Mouse (Mus musculus) MEL (cell line): ENCODE results near the gene Fgf22. TPM values are rescaled to one million over a fixed set of nuclear protein-coding genes. Genes with fewer than 3 reads are reported as not detected.

Experiments used
- DNase-seq: peaks from one replicate; pipeline ENCODE4 v3.0.0; 2011; ENCODE audit warnings: low read depth, low spot score
- H3K27ac ChIP-seq: 2 replicates; pipeline ENCODE4 v1.5.1; 2012; ENCODE audit warnings: low read depth, mild to moderate bottlenecking, control low read depth, low read length, moderate library complexity; ENCODE audit not compliant: control insufficient read depth
- H3K27me3 ChIP-seq, 2 experiments: fragments of 150-350 bp in 1 of 2; sonication (generic) in 1 of 2; 2 replicates each; pipeline ENCODE4 v1.6.1; 2012; ENCODE audit warnings: low read length in 2 of 2, mild to moderate bottlenecking in 2 of 2, improper control_type of control experiment in 1 of 2, moderate library complexity in 1 of 2; ENCODE audit not compliant: insufficient read depth in 2 of 2, control insufficient read depth in 1 of 2
- H3K36me3 ChIP-seq, 2 experiments: 2 replicates each; pipeline ENCODE4 v1.6.1; 2012 to 2014; ENCODE audit warnings: low read length in 2 of 2, improper control_type of control experiment in 1 of 2, inconsistent platforms in 1 of 2, mild to moderate bottlenecking in 1 of 2; ENCODE audit not compliant: insufficient read depth in 2 of 2, control insufficient read depth in 1 of 2
- H3K4me1 ChIP-seq, 2 experiments: fragments of 150-350 bp in 1 of 2; sonication (generic) in 1 of 2; 2 replicates each; pipeline ENCODE4 v1.6.1; 2012; ENCODE audit warnings: low read length in 2 of 2, improper control_type of control experiment in 1 of 2, mild to moderate bottlenecking in 1 of 2; ENCODE audit not compliant: insufficient read depth in 2 of 2, control insufficient read depth in 1 of 2
- H3K4me3 ChIP-seq, 2 experiments: fragments of 150-350 bp in 1 of 2; sonication (generic) in 1 of 2; 2 replicates each; pipeline ENCODE4 v1.5.1; 2012; ENCODE audit warnings: low read depth in 2 of 2, low read length in 2 of 2, mild to moderate bottlenecking in 2 of 2, moderate library complexity in 2 of 2, control low read depth in 1 of 2, improper control_type of control experiment in 1 of 2; ENCODE audit not compliant: control insufficient read depth in 1 of 2, insufficient read depth in 1 of 2
- H3K79me2 ChIP-seq: 2 replicates; pipeline ENCODE4 v1.6.1; 2012; ENCODE audit warnings: mild to moderate bottlenecking, low read length, moderate library complexity; ENCODE audit not compliant: control insufficient read depth, poor library complexity, insufficient read depth
- H3K9ac ChIP-seq: 2 replicates; pipeline ENCODE4 v1.6.1; 2012; ENCODE audit warnings: low read depth, mild to moderate bottlenecking, control low read depth, low read length, moderate library complexity; ENCODE audit not compliant: control insufficient read depth, poor library complexity, severe bottlenecking
- H3K9me3 ChIP-seq: fragments of 150-350 bp; sonication (generic); replicated peaks from 2 replicates; pipeline ENCODE4 v1.6.1; 2012; ENCODE audit warnings: mild to moderate bottlenecking, low read length, improper control_type of control experiment, moderate library complexity; ENCODE audit not compliant: insufficient read depth
- CTCF ChIP-seq, 3 experiments: IDR thresholded peaks in 2 of 3; conservative IDR thresholded peaks in 1 of 3; 2 replicates each; pipeline ENCODE4 v1.5.1; 2011 to 2012; ENCODE audit warnings: low read length in 3 of 3, low read depth in 2 of 3, mild to moderate bottlenecking in 2 of 3, improper control_type of control experiment in 1 of 3, inconsistent platforms in 1 of 3, mixed read lengths in 1 of 3, moderate library complexity in 1 of 3; ENCODE audit not compliant: control insufficient read depth in 1 of 3, insufficient read depth in 1 of 3, poor library complexity in 1 of 3, severe bottlenecking in 1 of 3
- GABPA ChIP-seq: IDR thresholded peaks from 2 replicates; pipeline ENCODE4 v1.6.1; 2012; ENCODE audit warnings: low read depth, mild to moderate bottlenecking, inconsistent platforms, low read length, improper control_type of control experiment, moderate library complexity
- GATA1 ChIP-seq: IDR thresholded peaks from 2 replicates; pipeline ENCODE4 v1.6.1; 2011; ENCODE audit warnings: low read depth, low read length, improper control_type of control experiment
- HCFC1 ChIP-seq: IDR thresholded peaks from 2 replicates; pipeline ENCODE4 v1.6.1; 2012; ENCODE audit warnings: low read depth, mild to moderate bottlenecking, inconsistent platforms, low read length, improper control_type of control experiment, moderate library complexity
- KAT2A ChIP-seq: conservative IDR thresholded peaks from 2 replicates; pipeline ENCODE4 v1.6.1; 2012; ENCODE audit warnings: low read depth, low read length, improper control_type of control experiment, inconsistent platforms
- MAX ChIP-seq: IDR thresholded peaks from 2 replicates; pipeline ENCODE4 v1.6.1; 2011; ENCODE audit warnings: low read length, improper control_type of control experiment
- MAZ ChIP-seq: IDR thresholded peaks from 2 replicates; pipeline ENCODE4 v1.6.1; 2012; ENCODE audit warnings: low read depth, mild to moderate bottlenecking, inconsistent platforms, low read length, improper control_type of control experiment
- NELFE ChIP-seq: IDR thresholded peaks from 2 replicates; pipeline ENCODE4 v1.6.1; 2011; ENCODE audit warnings: low read depth, low read length, improper control_type of control experiment
- POLR2A ChIP-seq, 2 experiments: IDR thresholded peaks; 2 replicates each; pipeline ENCODE4 v1.6.1; 2011 to 2012; ENCODE audit warnings: low read length in 2 of 2, mild to moderate bottlenecking in 2 of 2, control low read depth in 1 of 2, improper control_type of control experiment in 1 of 2, low read depth in 1 of 2, moderate library complexity in 1 of 2; ENCODE audit not compliant: control insufficient read depth in 1 of 2, insufficient read depth in 1 of 2, poor library complexity in 1 of 2
- RCOR1 ChIP-seq: IDR thresholded peaks from 2 replicates; pipeline ENCODE4 v1.6.1; 2012; ENCODE audit warnings: low read depth, mild to moderate bottlenecking, inconsistent platforms, low read length, improper control_type of control experiment
- TAL1 ChIP-seq: IDR thresholded peaks from 2 replicates; pipeline ENCODE4 v1.6.1; 2012; ENCODE audit warnings: mild to moderate bottlenecking, inconsistent platforms, low read length, moderate library complexity, mixed read lengths
- TCF12 ChIP-seq: IDR thresholded peaks from 2 replicates; pipeline ENCODE4 v1.6.1; 2014; ENCODE audit warnings: low read depth, mild to moderate bottlenecking, inconsistent platforms, low read length, improper control_type of control experiment, moderate library complexity
- USF1 ChIP-seq: IDR thresholded peaks from 2 replicates; pipeline ENCODE4 v1.6.1; 2014; ENCODE audit warnings: low read depth, mild to moderate bottlenecking, inconsistent platforms, low read length, improper control_type of control experiment, moderate library complexity
- ZC3H11A ChIP-seq: IDR thresholded peaks from 2 replicates; pipeline ENCODE4 v1.6.1; 2012; ENCODE audit warnings: low read depth, mild to moderate bottlenecking, inconsistent platforms, low read length, improper control_type of control experiment
- ZKSCAN1 ChIP-seq: IDR thresholded peaks from 2 replicates; pipeline ENCODE4 v1.6.1; 2012; ENCODE audit warnings: low read depth, mild to moderate bottlenecking, inconsistent platforms, low read length, improper control_type of control experiment, moderate library complexity
- ZNF384 ChIP-seq: IDR thresholded peaks from 2 replicates; pipeline ENCODE4 v1.6.1; 2012; ENCODE audit warnings: low read depth, mild to moderate bottlenecking, inconsistent platforms, low read length, improper control_type of control experiment
- polyA plus RNA-seq, 2 experiments: library from polyadenylated mRNA; stranded (reverse) in 1 of 2; unstranded in 1 of 2; fragments of >175 nt in 1 of 2; fragments of >200 nt in 1 of 2; gene quantifications; 2 replicates each; pipeline versions ENCODE4 v1.2.1 to v1.2.4; 2012; ENCODE audit warnings: low replicate concordance in 2 of 2, low read depth in 1 of 2; ENCODE audit not compliant: insufficient read length in 2 of 2, insufficient read depth in 1 of 2, missing spikeins in 1 of 2
- total RNA-seq: library from RNA; depleted of rRNA; stranded (reverse); fragments of 300-350 nt; gene quantifications from 2 replicates; pipeline ENCODE4 v1.2.3, GENCODE M21; 2012

The Fgf22 gene
- total and polyA plus RNA-seq, 3 experiments, result 0.15 to 0.33 TPM; not detected in 1

DNA sequence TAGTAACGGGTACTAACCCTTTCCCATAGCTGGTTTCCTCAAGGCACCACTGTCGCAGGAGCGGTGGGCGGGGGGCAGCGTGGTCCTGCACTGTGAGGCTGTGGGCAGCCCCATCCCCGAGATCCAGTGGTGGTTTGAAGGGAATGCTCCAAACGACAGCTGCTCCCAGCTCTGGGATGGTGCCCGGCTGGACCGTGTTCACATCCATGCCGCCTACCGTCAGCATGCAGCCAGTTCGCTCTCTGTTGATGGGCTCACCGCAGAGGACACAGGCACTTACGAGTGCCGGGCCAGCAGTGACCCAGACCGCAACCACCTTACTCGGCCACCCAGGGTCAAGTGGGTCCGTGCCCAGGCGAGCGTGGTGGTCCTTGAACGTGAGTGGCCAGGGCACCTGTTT, 46.2 kb upstream of the Fgf22 start:
- Histone ChIP-seq H3K27me3 (no peaks in the 10 kb centered on the region), H3K9me3 (no peaks in the 10 kb centered on the region), H3K36me3 (peaks cover 0 to 21% of the 10 kb centered on the region in 2 experiments; a peak in 2 of 4 replicates), H3K27ac (no peak overlapping the region), H3K79me2 (peaks cover 41% of the 10 kb centered on the region), H3K9ac (no peak overlapping the region), H3K4me3 (no peak overlapping the region), H3K4me1 (peaks cover 9 to 25% of the 10 kb centered on the region in 2 experiments; a peak in 3 of 4 replicates)
- TF ChIP-seq HCFC1 (no peak), USF1 (no peak), TAL1 (no peak), ZKSCAN1 (no peak), TCF12 (no peak), NELFE (no peak), GATA1 (no peak)
- DNase-seq, result no peak

DNA sequence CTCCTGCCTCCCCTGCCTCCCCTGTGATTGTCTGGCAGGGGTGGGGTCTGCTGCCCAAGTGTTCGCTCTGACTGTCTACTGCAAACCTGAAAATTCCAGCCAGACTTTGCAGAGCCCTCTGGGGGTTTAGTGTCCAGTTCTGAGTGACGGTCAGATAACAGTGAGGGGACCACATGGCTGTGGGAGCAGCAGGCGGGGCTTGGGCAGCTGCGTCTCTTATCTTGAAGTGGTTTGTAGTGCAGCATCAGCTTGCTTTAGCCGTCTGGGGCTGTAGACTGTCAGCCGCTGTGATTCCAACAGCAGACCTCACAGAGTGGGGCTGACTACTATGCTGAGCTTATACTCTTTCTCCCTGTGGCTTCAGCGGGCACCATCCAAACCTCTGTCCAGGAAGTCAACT, 45.6 kb upstream of the Fgf22 start:
- Histone ChIP-seq H3K4me3 (no peak overlapping the region), H3K9ac (no peak overlapping the region), H3K9me3 (no peaks in the 10 kb centered on the region), H3K4me1 (peaks cover 9 to 25% of the 10 kb centered on the region in 2 experiments; a peak in 3 of 4 replicates), H3K27ac (no peak overlapping the region), H3K36me3 (peaks cover 0 to 21% of the 10 kb centered on the region in 2 experiments; a peak in 2 of 4 replicates), H3K79me2 (peaks cover 41% of the 10 kb centered on the region), H3K27me3 (no peaks in the 10 kb centered on the region)
- no peak for DNase-seq
- TF ChIP-seq MAX (no peak), POLR2A (IDR thresholded peaks at IDR 0.05; ENCODE audit: control insufficient read depth in 1 of 2, insufficient read depth in 1 of 2, low read depth in 1 of 2, low read length in 2 of 2, poor library complexity in 1 of 2) (no peak), HCFC1 (no peak), GATA1 (no peak), ZC3H11A (no peak), MAZ (no peak), RCOR1 (no peak), TCF12 (no peak), KAT2A (no peak), ZNF384 (no peak)

GRCm38 (mm10) chr10:79712029-79712428, 42.8 kb upstream of the Fgf22 start:
- peak; percentile 72 for DNase-seq
- peaks cover 13% of the 10 kb centered on the region for H3K79me2 ChIP-seq
- peaks cover 0 to 6% of the 10 kb centered on the region in 2 experiments; a peak in 2 of 4 replicates for H3K36me3 ChIP-seq
- no peak overlapping the region for H3K9ac ChIP-seq
- H3K4me1 ChIP-seq, result peaks cover 0 to 9% of the 10 kb centered on the region in 2 experiments; a peak in 2 of 4 replicates
- H3K4me3 ChIP-seq, result no peak overlapping the region
- no peaks in the 10 kb centered on the region for H3K9me3 ChIP-seq
- TF ChIP-seq GABPA (no peak), CTCF (IDR thresholded peaks at IDR 0.05 in 2 of 3, conservative IDR thresholded peaks at IDR 0.05 in 1 of 3; ENCODE audit: control insufficient read depth in 1 of 3, insufficient read depth in 1 of 3, low read depth in 2 of 3, low read length in 3 of 3, poor library complexity in 1 of 3, severe bottlenecking in 1 of 3) (peak; percentile 22 to 64 (median 61); a peak in 5 of 6 replicates)
- no peak overlapping the region for H3K27ac ChIP-seq
- H3K27me3 ChIP-seq, result no peaks in the 10 kb centered on the region
